Mouse (Mus musculus) heart, postnatal 14 days (tissue): ENCODE results near the gene Aldh1b1. TPM values are rescaled to one million over a fixed set of nuclear protein-coding genes. Genes with fewer than 3 reads are reported as not detected.

ENCODE experiments used
- DNase-seq, 2 experiments: peaks; one replicate each; pipeline ENCODE4 v3.0.0; 2021 to 2022
- intact Hi-C: fragments of 180-260 bp; cut with DNase I; formaldehyde crosslinking; loops from one replicate; pipeline ENCODE4 v1.15.1; 2025
- long read RNA-seq, 2 experiments: library from polyadenylated mRNA; stranded (forward); transcript quantifications; one replicate each; pipeline ENCODE4 v2.0.0; 2021
- total RNA-seq, 2 experiments: library from RNA; stranded (reverse); gene quantifications; 2 replicates each; pipeline ENCODE4 v1.2.3; 2021

The Aldh1b1 gene
- 10 to 100 TPM; 30.2 to 31.6 TPM for total RNA-seq
- long read RNA-seq, experiment 1, transcript Aldh1b1-201 (2 exons, 2,298 nt): major isoform, 36 of 40 reads
- long read RNA-seq, experiment 1, partial matches to known transcripts: 0 of 40 reads
- long read RNA-seq, experiment 1, other reads (novel, unspliced or antisense): 3 of 40 reads
- long read RNA-seq, experiment 2, transcript Aldh1b1-201 (2 exons, 2,298 nt): major isoform, 34 of 37 reads
- long read RNA-seq, experiment 2, partial matches to known transcripts: 0 of 37 reads
- long read RNA-seq, experiment 2, other reads (novel, unspliced or antisense): 3 of 37 reads

DNA sequence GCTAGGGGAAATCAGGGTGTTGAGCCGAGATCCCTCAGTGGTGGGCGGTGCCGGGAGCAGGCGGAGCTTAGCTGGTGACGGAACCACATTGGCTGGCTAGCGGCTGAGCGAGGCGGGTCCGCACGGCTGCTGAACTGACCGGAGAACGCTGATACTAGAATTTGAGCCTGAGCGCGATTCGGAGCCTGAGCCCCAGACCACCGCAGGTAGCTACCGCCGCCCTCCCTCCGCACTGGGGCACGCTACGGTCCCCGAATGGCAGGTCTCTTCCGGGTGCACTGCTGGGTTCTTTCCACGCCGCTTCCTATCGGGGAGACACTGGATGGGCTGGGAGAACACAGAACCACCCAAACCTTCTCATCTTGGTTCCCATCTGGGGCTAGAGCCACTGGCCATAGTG is at the start of gene Aldh1b1:
TSS of gene Aldh1b1 (plus strand) at position 59 of the 400 bp plus-strand sequence.
- DNase-seq: peak; percentile 66 to 76
- intact Hi-C loops: no loop called here

DNA sequence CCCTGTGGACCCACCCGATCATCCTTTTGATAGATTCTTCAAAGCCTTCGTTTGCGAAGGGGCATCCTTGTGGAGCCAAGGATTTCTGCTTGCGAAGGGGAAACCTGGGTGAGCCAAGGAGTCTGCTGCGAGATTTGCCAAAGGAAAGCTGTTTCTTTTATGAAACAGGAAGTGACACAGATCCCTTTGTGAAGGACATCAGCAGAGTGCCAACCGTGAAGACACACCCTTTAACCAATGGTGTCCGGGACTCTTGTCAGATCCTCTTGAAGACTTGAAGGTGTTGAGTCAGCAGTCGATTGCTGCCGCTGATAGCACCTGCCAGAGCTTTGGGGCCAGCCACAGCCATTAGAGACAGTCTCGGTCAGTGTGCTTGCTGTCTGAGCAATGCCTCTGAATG is 49.4 kb upstream of the Aldh1b1 start:
- no peak for DNase-seq

DNA sequence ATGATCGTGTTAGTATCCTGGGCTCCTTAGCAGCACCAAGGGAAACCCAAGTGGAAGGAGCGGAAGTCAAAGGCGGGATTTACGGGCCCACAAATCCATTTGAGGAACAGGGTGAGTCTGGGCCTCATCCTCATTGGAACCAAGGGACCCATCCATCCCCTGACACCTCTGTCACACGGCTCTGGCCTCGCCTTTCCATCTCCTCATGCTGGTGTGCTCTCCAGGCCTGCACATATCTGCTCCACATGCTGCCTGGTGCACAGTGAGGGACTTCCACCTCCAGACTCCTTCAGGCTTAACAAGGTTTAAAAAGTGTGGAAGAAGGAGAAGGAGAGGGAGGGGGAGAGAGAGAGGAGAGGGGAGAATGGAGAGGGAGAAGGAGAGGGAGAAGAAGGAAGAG is 48.3 kb upstream of the Aldh1b1 start:
- DNase-seq: no peak
- intact Hi-C loops: no loop called here

More for the DNA sequence above, 49.4 kb upstream of the Aldh1b1 start:
- intact Hi-C loops: no loop called here

DNA sequence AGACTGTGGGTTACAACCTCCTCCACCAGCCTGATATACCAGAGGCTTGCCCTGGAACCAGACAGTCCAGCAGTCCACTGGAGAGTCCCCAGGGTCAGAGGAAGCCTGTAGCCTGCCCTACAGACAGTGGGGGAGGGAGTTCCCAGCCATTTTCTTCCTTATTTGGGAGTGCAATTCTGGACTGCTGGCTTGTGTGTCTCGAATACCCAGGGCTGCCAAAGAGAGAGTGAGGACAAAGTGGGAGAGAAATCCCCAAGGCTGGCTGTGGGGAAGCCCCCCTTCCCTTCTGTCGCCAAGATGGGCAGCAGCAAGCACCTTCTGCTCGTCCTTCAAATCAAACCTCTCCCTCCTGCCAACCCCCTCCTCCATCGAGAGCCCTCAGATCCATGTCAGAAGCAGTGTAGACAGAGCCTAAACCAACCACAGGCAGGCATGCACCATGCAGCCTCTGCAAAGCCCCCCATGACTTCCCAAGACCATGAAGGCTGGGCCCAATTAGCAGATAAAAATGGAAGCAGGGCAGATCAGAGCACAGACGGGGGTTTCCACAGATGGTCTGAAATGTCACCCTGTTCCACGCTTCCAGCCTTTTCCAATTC is 45.5 kb upstream of the Aldh1b1 start:
- peak in 1 of 2 experiments; percentile 29 for DNase-seq
- intact Hi-C loops: no loop called here

DNA sequence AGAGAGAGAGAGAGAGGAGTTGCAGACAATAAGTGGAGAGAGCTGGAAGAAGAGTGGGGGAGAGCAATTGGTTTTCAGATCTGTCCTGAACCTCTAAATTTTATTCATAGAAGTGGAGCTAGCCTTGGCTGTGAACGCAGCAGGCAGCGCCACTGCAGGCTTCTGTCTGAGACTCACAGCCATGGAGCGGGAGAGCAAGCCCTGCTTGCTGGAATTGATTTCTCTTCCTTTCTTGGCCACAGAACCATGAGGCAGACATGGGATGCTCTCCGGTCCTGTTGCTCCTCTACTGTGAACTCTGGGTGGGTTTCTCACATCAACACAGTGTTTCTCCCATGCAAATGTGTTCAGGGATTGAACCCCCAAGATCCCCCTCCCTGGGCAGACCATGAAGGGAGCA is 44.7 kb upstream of the Aldh1b1 start:
- DNase-seq: no peak
- intact Hi-C loops: no loop called here

DNA sequence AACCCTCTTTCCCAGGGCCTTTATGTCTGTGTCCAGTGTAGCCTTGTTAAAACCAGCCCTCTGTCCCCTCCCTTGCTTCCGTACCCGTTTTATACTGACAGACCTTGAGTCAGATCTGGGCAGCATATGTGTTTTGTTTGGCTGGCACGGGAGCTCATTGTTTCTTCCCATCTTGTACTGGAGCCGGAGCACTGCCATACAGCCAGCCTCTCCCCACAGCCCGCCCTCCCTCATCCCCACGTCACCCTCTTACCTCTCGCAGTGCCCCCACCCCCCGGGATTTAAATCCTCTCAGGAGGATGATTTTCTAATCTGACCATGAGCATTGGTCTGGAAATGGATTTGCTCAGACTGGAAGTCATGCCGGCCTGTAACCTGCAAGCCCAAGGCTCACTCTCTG is 43.7 kb upstream of the Aldh1b1 start:
- intact Hi-C loops: no loop called here
- DNase-seq: peak in 1 of 2 experiments; percentile 25

DNA sequence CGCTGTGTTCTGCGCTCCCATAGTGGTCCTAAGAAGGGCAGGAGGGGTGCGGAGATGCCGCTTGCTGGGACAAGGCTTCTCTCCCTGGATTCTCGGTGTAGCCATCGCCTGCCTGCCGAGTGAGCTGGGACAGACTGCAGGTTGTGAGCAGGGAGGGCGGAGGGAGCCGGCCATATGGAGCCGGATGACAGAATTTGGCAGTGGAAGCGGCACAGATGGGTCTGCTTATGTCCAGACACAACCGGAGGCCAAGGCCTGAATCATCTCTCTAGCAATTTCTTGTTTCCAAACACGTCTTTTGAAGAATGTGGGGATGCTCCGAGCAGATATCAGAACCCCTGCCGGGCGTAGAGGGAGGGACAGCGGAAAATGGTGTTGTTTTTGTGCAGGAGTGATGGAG is 42.9 kb upstream of the Aldh1b1 start:
- intact Hi-C loops: no loop called here
- peak; percentile 48 to 57 for DNase-seq

DNA sequence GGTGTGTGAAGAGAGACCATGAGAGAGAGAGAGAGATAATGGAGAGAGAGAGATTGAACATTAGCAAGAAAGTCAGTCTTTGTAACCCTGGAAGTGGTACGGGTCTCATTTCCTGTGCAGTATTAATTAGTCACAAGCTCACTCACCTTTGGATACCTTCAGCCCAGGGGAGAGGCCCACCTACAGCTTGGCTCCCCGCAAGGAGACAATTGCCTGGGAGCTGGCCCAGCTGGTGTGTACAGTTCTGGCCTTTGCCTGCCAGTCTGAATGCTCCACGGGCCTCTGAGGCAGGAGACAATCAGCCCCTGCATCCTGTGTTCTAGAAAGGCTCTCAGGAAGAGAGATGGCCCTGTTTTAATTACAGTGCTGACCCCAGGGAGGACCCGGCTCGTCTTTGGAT is 40.9 kb upstream of the Aldh1b1 start:
- intact Hi-C loops: no loop called here
- no peak for DNase-seq

DNA sequence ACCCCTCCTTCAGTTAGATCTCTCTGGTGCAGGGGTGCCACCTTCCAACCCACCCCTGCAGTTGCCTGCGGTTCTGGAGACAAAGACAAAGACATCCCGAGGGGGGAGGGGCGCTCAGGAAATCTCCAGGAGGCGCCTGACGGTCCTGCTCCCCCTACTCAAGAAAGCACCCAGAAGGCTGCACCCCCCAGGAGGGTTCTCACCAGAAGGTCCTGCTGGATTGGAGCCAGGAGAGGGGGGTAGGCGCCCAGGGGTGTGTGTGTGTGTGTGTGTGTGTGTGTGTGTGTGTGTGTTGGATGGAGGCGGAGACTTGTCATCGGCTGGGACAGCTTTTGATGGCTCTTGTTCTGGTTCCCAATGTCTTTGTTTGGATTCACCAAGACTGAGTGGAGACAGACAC is 39.4 kb upstream of the Aldh1b1 start:
- intact Hi-C loops: no loop called here
- DNase-seq: no peak

DNA sequence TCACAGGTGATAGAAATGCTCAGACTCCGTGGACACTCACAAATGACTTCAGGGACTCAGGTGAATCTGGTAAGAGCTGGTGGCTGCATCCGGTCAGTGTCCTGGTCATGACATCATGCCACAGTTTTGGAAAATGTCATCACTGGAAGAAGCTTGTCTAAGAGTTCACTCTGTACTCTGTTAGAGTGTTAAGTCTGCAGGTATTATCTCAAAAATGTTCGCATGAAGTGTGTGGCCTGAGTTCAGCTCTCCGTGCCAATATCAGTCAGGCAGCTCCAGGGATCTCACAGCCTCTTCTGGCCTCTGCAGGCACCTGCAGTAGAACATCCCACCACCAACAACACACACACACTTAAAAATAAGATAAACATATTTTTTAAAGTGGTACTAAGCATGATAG is 36.2 kb upstream of the Aldh1b1 start:
- DNase-seq: peak in 1 of 2 experiments; percentile 18
- intact Hi-C loops: no loop called here

DNA sequence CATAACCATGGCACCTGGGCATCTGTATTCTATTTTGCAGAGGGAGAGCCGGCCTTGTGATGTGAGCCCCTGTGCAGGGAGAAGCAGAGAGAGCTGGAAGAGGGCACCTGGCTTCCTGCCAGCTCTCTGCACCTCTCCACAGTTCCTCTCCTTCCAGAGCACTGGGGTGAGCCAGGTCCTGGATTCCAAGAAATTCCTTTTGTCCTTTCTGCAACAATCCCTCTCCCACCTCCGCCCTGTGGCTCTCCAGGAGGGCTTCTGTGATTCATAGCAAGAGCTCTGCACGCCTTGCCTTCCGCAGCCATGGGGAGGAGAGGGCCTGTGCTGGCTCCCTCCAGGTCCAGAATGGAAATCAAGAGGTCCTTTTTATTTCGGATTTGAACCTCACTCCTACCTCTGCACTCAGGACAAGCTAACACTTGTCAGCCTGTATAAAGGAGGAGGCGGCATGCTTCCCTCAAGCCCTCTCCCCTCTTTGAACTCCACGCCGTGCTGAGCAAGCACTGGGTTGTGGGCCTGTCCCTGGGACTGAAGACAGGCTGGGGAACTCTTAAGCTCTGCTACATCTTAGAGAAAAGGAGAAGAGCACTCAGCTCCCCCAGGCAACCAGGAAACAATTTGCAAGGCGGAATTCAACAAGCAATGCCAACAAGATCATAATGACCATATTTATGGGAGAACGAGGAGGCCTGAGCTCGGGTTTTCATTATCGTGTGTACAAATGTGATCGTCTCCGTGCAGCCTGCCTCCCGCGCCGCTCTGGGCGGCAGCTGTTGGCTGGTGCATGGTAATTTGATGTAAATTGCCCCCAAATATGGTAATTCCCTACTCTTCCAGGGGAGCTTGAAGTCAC is 35.3 kb upstream of the Aldh1b1 start:
- intact Hi-C loops: no loop called here
- DNase-seq: peak; percentile 39 to 42

DNA sequence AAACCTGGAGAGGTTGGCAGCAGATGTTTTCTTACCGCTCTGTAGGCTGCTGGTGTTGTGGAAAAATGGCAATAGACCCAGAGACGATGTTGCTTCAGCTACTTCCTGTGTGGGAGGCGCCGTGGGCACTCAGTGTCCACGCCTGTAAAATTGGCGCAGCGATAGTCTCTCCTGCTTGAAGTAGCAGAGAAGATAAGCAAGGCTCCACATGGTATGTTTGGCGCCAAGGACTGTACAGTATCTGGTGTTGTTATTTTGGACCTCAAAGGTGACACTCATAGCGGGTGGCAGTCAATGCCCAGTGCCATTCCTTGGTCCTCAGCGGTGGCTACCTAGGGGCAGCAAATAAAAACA is 34.7 kb upstream of the Aldh1b1 start:
- intact Hi-C loops: no loop called here
- peak; percentile 27 to 40 for DNase-seq

DNA sequence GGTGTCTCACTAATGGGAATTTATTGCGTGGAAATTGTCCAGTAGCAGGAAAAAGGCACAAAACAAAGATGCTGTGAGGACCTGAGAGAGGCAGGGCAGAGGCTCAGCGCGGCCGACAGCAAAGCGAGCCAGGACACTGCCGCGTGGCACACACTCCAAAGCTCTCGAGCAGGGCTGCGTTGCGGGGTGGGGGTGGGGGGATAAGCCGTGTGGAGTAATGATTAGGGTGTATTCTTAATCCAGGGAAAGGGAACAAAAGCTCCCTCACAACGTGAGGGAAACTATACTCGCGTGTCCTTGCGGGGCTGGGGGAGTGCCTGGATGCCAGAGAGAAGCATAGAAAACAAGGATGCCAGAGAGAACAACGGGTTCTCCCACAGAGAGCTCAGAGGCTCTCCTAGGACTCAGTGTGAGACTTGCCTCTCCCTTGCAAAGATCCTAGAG is 33.7 kb upstream of the Aldh1b1 start:
- intact Hi-C loops: loop anchor here (5.0 kb wide), 1 partner anchor 233 kb away; the partner anchor contains the start of gene Shb
- DNase-seq: no peak

DNA sequence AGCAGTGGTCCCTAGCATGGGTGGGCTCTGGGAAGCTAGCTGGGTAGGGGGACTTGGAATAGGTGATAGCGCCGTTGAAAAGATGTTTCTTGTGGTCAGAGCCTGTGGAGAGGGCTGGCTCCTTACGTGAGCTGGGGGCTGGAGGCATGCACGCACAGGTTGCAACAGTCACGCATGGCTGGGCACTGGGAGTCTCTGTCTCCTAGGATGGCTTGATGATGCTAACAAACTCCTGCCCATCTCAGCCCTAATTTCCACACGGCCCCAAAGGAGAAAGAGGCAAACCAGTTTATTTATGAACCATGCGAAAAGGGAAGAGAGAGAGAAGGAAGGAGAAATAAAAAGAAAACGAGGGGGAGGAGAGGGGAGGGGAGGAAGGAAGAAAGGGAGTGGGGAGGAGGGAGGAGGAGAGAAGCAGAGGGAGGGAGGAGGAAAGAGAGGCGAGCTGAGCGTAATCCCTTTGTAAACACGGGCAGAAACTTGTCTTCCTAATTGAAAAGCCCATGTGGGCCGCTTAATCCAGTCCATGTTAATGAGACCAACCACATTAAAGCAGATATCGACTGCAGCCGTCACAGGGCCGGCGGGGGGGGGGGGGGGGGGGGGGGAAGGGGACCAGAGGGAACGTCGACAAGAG is 33.1 kb upstream of the Aldh1b1 start:
- intact Hi-C loops: loop anchor here (5.0 kb wide), 1 partner anchor 233 kb away; the partner anchor contains the start of gene Shb
- no peak for DNase-seq

DNA sequence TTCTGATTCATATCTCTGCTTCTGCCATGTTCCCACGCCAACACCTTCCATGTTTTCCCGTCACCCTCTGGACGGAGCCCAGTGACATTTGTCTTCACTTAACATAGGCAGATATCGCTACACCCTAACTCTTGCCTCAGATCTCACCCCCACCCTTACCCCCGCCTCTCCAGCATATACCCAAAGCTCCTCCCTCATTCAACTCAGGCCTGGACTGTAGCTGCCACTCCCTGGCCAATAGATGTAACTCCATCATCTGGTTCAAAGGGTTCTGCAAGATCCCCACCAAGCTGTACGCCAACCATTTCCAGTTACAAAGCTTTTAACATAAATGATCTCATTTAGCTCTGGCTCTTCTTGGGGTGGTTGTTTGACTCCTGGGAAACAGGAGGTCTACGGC is 32.0 kb upstream of the Aldh1b1 start:
- intact Hi-C loops: loop anchor here (5.0 kb wide), 1 partner anchor 234 kb away; the partner anchor contains the start of gene Shb
- no peak for DNase-seq

DNA sequence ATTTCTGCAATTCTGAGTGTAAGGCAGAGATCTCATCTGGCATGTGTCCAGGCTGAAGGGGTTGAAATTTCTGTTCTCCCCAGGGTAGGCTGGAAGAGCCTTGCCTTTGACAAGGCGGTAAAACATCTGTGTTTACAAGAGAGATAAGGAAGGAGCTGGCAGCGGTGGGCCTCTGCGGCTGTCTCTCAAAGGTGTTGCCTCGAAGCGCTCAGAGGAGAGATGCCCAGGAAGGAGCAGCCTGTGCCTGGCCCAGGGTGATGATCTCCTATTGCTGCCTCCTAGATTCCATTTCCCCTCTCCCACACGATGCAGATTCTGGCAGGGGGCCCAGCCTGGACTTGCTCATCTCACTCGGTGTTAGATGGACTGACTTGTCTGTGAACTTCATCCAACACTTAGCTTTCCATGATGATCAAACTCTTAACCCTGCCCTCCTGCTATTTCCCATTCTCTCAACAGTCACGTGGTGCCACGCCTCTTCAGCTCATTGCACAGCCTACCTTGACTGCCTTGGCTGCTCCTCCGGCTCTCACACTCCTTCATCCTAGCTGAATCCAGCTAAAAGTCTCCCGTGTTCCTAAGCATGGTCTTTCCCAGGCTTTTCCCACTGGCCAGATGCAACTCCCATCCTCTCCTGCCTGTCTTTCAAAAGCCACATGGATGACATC is 30.8 kb upstream of the Aldh1b1 start:
- peak; percentile 50 to 54 for DNase-seq
- intact Hi-C loops: loop anchor here (5.0 kb wide), 1 partner anchor 236 kb away; the partner anchor contains the start of gene Shb

DNA sequence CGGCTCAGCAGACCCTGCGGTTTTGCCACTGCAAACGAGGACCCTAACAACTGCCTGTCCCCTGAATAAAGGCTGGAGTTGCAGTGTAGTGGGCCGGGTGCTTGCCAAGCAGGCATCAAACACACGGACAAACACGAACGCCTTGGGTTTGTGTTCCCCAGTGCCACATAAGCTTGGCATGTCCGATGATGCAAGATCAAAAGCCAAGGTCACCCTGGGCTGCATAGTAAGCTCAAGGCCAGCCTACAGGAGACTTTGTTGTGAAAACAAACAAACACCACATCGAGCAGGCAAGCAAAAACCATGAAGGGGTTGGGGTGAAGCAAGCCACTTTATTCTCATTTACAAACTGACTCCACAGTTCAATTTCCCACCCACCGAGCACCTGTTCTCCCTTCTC is 29.7 kb upstream of the Aldh1b1 start:
- intact Hi-C loops: loop anchor here (5.0 kb wide), 1 partner anchor 237 kb away; the partner anchor contains the start of gene Shb
- DNase-seq: no peak

DNA sequence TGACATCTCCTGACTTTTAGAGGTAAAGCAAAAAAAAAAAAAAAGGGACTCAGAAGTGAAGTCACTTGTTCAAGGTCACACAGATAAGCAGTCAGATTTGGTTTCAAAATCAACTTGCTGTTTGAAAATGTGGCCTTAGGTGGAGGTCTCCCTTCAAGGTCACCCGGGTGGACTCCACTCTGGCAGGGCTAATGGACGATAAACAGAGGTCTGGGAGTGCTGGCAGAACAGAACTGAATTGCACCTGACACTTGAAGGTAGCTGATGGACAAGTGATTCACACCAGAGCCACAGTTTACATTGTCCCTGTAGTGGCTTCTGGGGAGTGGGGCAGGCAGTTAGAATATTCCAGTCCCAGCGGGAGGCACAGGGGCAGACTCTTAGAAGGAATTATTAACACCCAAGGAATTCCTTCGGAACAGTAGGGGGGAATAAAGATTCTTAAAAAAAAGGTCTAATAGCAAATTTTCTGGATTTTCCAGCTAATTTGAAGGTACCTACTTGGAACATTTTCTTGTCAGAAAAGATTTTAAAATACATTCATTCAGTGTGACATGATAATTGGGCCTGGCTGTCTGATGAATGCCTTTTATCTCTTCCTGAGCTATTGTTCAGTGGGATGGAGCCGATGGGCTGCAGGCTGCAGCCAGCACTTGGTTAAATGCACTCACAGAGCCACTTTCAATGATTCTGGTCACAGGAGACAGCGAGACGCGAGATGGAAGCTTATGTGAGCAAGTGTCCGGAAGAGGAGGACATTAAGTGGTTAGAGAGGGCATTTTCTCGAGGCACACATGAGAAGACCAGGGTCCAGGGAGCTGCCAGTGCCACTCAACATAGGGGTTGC is 28.8 kb upstream of the Aldh1b1 start:
- DNase-seq: no peak
- intact Hi-C loops: loop anchor here (1.0 to 5.0 kb wide), 4 partner anchors 39 to 238 kb away; partner anchors contain the start of gene Shb

DNA sequence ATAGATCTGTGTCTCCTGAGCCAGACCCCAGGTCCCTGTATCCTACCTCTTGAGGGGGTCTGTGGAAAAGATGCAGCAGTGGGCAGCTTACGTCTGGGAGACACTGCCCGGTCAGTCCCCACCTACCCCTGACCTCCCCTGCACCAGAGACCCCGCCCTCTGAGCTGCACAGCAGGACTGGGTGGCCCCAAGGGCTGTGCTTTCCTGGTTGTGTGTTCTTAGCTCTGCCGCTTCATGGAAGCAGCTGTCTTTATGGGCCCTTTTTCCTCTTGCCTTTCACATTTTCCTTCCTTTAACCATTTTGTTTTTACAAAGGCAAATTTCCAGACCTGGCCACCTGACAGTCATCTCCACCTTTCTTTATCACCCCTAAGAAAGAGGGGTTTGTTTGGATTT is 28.2 kb upstream of the Aldh1b1 start:
- intact Hi-C loops: loop anchor here (1.0 to 5.0 kb wide), 4 partner anchors 39 to 351 kb away; no protein-coding TSS in a partner anchor
- DNase-seq: no peak
